Mouse (Mus musculus) activated CD4-positive, CD25-positive, alpha-beta regulatory T cell, adult 4 months (primary cell): Measurements from ENCODE around the gene BC061212. TPM values are rescaled to one million over a fixed set of nuclear protein-coding genes. Genes with fewer than 3 reads are reported as not detected.
"Not testable (repeated sequence)": the region's sequence is repeated elsewhere in the genome, so short reads cannot be mapped to it uniquely, and the experiment has no call there.

Experiments used
- ATAC-seq: one replicate; pipeline ENCODE4 v1.8.0; 2017
- polyA plus RNA-seq, 2 experiments: library from polyadenylated mRNA; unstranded; fragments of 100-300 nt; shearing (Covaris generic); gene quantifications; one replicate each; pipeline ENCODE4 v1.2.1; 2017

BC061212 gene
- polyA plus RNA-seq = not detected

GRCm38 (mm10) chr5:94070445-94070844 is at the start of gene BC061212:
Gene BC061212 (minus strand): TSS chr5:94070545.
- ATAC-seq = not testable (repeated sequence)

- ATAC-seq = not testable (repeated sequence)
These were observed 5.7 kb upstream of the BC061212 start, which contains the start of gene Gm6351 for GRCm38 (mm10) chr5:94076085-94076484. Gene Gm6351 (plus strand): TSS chr5:94076385.

Other genes with a start within 250 kb of the BC061212 start
- not detected for gene Gm7792, start 226.8 kb downstream of the BC061212 start, polyA plus RNA-seq
- not detected for gene Gm16429, start 141.5 kb downstream of the BC061212 start, polyA plus RNA-seq
- not detected for gene Gm6351, start 5.8 kb upstream of the BC061212 start, polyA plus RNA-seq
- under 1 TPM in 1 of 2 experiments, not detected in 1; 0.40 TPM for gene Gm3106, start 147.5 kb upstream of the BC061212 start, polyA plus RNA-seq
- gene A430089I19Rik, start 236.3 kb upstream of the BC061212 start, polyA plus RNA-seq = not detected
- gene Gm6502, start 243.9 kb upstream of the BC061212 start, polyA plus RNA-seq = not detected